Mouse (Mus musculus) ES-Bruce4 (cell line): ENCODE results near the gene Atpif1. TPM values are rescaled to one million over a fixed set of nuclear protein-coding genes. Genes with fewer than 3 reads are reported as not detected.

Experiments
- H3K27ac ChIP-seq: 2 replicates; pipeline ENCODE4 v1.5.1; 2012; ENCODE audit warnings: low read length, inconsistent platforms; ENCODE audit not compliant: insufficient read depth
- H3K27me3 ChIP-seq: 2 replicates; pipeline ENCODE4 v1.6.1; 2012; ENCODE audit warnings: mild to moderate bottlenecking, low read length, inconsistent platforms; ENCODE audit not compliant: control insufficient read depth, poor library complexity, insufficient read depth, severe bottlenecking
- H3K36me3 ChIP-seq: 2 replicates; pipeline ENCODE4 v1.6.1; 2012; ENCODE audit warnings: inconsistent platforms, mild to moderate bottlenecking, low read length, moderate library complexity; ENCODE audit not compliant: control insufficient read depth, poor library complexity, insufficient read depth, severe bottlenecking
- H3K4me1 ChIP-seq: one replicate; pipeline ENCODE4 v1.8.1; 2011; ENCODE audit warnings: low read length; ENCODE audit not compliant: control insufficient read depth, insufficient read depth
- H3K4me3 ChIP-seq: 2 replicates; pipeline ENCODE4 v1.5.1; 2011; ENCODE audit warnings: low read depth, mild to moderate bottlenecking, low read length
- H3K9ac ChIP-seq: 2 replicates; pipeline ENCODE4 v1.6.1; 2012; ENCODE audit warnings: low read depth, mild to moderate bottlenecking, inconsistent platforms; ENCODE audit not compliant: poor library complexity, severe bottlenecking
- H3K9me3 ChIP-seq: replicated peaks from 2 replicates; pipeline ENCODE4 v1.6.1; 2012; ENCODE audit warnings: mild to moderate bottlenecking, low read length, inconsistent platforms; ENCODE audit not compliant: control insufficient read depth, poor library complexity, insufficient read depth, severe bottlenecking
- CTCF ChIP-seq: IDR thresholded peaks from one replicate; pipeline ENCODE4 v1.8.1; 2011; ENCODE audit warnings: low read depth, low read length
- EP300 ChIP-seq: IDR thresholded peaks from 2 replicates; pipeline ENCODE4 v1.6.1; 2011; ENCODE audit warnings: low read depth, low read length; ENCODE audit not compliant: insufficient read depth
- POLR2A ChIP-seq: IDR thresholded peaks from one replicate; pipeline ENCODE4 v1.8.1; 2011; ENCODE audit warnings: low read length; ENCODE audit not compliant: insufficient read depth
- polyA plus RNA-seq: library from polyadenylated mRNA; stranded (reverse); fragments of >200 nt; gene quantifications from 2 replicates; pipeline ENCODE4 v1.2.4, GENCODE M21; 2011; ENCODE audit warnings: low read depth; ENCODE audit not compliant: missing spikeins, insufficient read depth, insufficient read length

The Atpif1 gene
- polyA plus RNA-seq, 1 experiment, result 461 TPM

GRCm38 (mm10) chr4:132491748-132492147 lies 41.7 kb downstream of the Atpif1 start:
- no peak for TF ChIP-seq POLR2A
- TF ChIP-seq EP300, result no peak
- TF ChIP-seq CTCF, result no peak
- H3K9me3 ChIP-seq, result no peaks in the 10 kb centered on the region

GRCm38 (mm10) chr4:132491057-132491456 lies 42.4 kb downstream of the Atpif1 start:
- H3K4me3 ChIP-seq, result no peak overlapping the region
- peaks cover 39% of the 10 kb centered on the region for H3K36me3 ChIP-seq
- no peaks in the 10 kb centered on the region for H3K9me3 ChIP-seq
- no peaks in the 10 kb centered on the region for H3K27me3 ChIP-seq
- H3K4me1 ChIP-seq, result no peaks in the 10 kb centered on the region
- no peak for TF ChIP-seq POLR2A
- TF ChIP-seq EP300, result no peak
- no peak for TF ChIP-seq CTCF
- H3K9ac ChIP-seq, result no peak overlapping the region
- H3K27ac ChIP-seq, result no peak overlapping the region

More at GRCm38 (mm10) chr4:132491748-132492147, 41.7 kb downstream of the Atpif1 start:
- Histone ChIP-seq H3K9ac (no peak overlapping the region), H3K36me3 (peaks cover 46% of the 10 kb centered on the region), H3K27ac (no peak overlapping the region), H3K4me1 (no peaks in the 10 kb centered on the region), H3K4me3 (no peak overlapping the region), H3K27me3 (no peaks in the 10 kb centered on the region)

- Histone ChIP-seq H3K27me3 (no peaks in the 10 kb centered on the region), H3K27ac (no peak overlapping the region), H3K9me3 (no peaks in the 10 kb centered on the region), H3K36me3 (peaks cover 33% of the 10 kb centered on the region), H3K4me3 (no peak overlapping the region), H3K9ac (no peak overlapping the region), H3K4me1 (no peaks in the 10 kb centered on the region)
- TF ChIP-seq POLR2A (no peak), EP300 (no peak), CTCF (no peak)
These were observed 43.0 kb downstream of the Atpif1 start for GRCm38 (mm10) chr4:132490273-132491010.

- peaks cover 18% of the 10 kb centered on the region for H3K36me3 ChIP-seq
- TF ChIP-seq POLR2A, result no peak
- TF ChIP-seq CTCF, result no peak
- TF ChIP-seq EP300, result no peak
- H3K27me3 ChIP-seq, result no peaks in the 10 kb centered on the region
- H3K27ac ChIP-seq, result no peak overlapping the region
- H3K9ac ChIP-seq, result no peak overlapping the region
- H3K4me3 ChIP-seq, result no peak overlapping the region
- no peaks in the 10 kb centered on the region for H3K9me3 ChIP-seq
- no peaks in the 10 kb centered on the region for H3K4me1 ChIP-seq
These were observed 44.5 kb downstream of the Atpif1 start for GRCm38 (mm10) chr4:132488976-132489375.

GRCm38 (mm10) chr4:132488521-132488920 lies 44.9 kb downstream of the Atpif1 start:
- Histone ChIP-seq H3K9me3 (no peaks in the 10 kb centered on the region), H3K4me3 (no peak overlapping the region), H3K27ac (no peak overlapping the region), H3K27me3 (no peaks in the 10 kb centered on the region), H3K4me1 (no peaks in the 10 kb centered on the region), H3K36me3 (peaks cover 14% of the 10 kb centered on the region), H3K9ac (no peak overlapping the region)
- TF ChIP-seq EP300 (no peak), POLR2A (no peak), CTCF (no peak)

GRCm38 (mm10) chr4:132484820-132485219 lies 48.6 kb downstream of the Atpif1 start:
- Histone ChIP-seq H3K9me3 (no peaks in the 10 kb centered on the region), H3K4me3 (no peak overlapping the region), H3K27ac (no peak overlapping the region), H3K4me1 (no peaks in the 10 kb centered on the region), H3K36me3 (no peaks in the 10 kb centered on the region), H3K27me3 (no peaks in the 10 kb centered on the region), H3K9ac (no peak overlapping the region)
- TF ChIP-seq POLR2A (no peak), CTCF (no peak), EP300 (no peak)
